Mouse (Mus musculus) activated CD4-positive, CD25-positive, alpha-beta regulatory T cell, adult 4 months (primary cell): ENCODE data around the gene Zdhhc1. TPM values are rescaled to one million over a fixed set of nuclear protein-coding genes. Genes with fewer than 3 reads are reported as not detected.
A peak's percentile ranks its signal among the peaks of the same experiment; 100 is the strongest.

Source experiments
- ATAC-seq: one replicate; pipeline ENCODE4 v1.8.0; 2017
- polyA plus RNA-seq, 2 experiments: library from polyadenylated mRNA; unstranded; fragments of 100-300 nt; shearing (Covaris generic); gene quantifications; one replicate each; pipeline ENCODE4 v1.2.1; 2017

The Zdhhc1 gene
- polyA plus RNA-seq, result under 1 TPM; 0.43 to 0.62 TPM

- peak; percentile 66 for ATAC-seq
These were observed at the start of gene Zdhhc1 for GRCm38 (mm10) chr8:105496439-105497180. Zdhhc1 (minus strand) TSS chr8:105496902.

DNA sequence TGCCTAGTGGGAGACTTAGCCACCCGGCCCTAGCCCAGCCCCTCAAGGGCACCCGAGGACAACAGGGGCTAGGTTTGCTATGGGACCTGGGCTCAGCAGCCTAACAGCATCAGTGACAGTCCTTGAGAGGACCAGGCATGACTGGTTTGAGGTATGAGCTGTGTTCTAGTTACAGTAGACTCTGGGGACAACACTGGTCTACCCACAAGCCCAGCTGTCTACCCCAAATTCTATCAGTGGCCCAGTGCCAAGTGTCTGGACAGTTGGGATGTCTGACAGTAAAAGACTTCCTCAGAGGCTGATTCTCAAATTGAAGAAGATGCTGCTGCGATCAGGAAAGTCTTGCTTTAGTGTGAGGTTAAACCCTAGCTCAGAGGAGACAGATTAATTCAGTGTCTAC, 48.5 kb upstream of the Zdhhc1 start:
- ATAC-seq, result no peak

- ATAC-seq, result no peak
These were observed 48.0 kb upstream of the Zdhhc1 start for GRCm38 (mm10) chr8:105544544-105545205.

- no peak for ATAC-seq
These were observed 47.0 kb upstream of the Zdhhc1 start for GRCm38 (mm10) chr8:105543703-105544102.

GRCm38 (mm10) chr8:105542808-105543207, 46.1 kb upstream of the Zdhhc1 start:
- ATAC-seq, result no peak

- no peak for ATAC-seq
These were observed 45.4 kb upstream of the Zdhhc1 start for GRCm38 (mm10) chr8:105542032-105542656.

DNA sequence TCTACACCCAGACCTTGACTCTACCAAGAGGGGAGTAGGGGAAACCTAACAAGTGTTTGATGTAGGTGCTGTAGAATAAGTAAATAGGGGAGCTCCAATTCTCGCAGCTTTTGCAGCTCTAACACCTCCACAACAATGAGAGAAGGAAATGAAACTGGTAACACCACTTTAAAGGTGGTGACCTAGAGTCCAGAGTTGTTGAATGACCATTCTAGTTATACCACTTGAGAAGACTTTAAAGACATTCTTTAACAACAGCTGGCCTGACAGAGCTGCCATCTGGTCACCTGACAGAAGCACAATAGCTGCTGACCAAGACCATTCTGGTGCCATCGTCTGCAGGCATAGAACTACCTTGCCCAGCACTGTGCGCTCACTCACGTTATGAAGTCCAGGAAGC, 42.2 kb upstream of the Zdhhc1 start:
- no peak for ATAC-seq

DNA sequence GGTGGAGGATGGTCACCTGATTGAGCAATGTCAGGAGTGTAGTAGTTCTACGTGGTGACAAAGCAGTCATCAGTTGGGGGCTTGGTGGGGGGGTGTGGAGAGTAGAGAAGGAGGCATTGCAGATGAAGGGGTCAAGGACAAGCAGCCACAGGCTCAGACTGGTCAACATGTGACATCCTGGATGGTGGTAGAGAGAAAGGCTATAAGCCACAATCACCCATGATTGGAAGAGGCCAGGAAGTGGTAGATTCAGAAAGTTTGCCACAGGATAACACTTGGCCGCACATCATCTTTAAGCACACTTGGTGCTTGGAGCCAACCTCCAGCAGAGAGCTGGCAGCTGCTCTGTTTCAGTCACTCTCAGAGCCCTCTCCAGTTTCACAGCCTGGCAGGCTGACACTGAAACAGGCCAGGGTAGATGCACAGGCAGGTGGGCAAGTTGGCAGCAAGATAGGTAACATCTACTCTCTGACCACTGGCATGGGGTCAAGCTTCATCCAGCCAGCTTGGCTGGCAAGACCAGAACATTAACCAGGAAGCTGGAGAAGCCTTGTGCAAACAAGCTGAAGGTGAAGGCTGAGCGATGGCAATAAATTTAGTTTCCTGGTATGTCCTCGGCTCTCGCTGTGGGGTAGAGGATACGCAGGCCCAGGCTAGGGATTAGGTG, 40.4 kb upstream of the Zdhhc1 start:
- ATAC-seq, result no peak

DNA sequence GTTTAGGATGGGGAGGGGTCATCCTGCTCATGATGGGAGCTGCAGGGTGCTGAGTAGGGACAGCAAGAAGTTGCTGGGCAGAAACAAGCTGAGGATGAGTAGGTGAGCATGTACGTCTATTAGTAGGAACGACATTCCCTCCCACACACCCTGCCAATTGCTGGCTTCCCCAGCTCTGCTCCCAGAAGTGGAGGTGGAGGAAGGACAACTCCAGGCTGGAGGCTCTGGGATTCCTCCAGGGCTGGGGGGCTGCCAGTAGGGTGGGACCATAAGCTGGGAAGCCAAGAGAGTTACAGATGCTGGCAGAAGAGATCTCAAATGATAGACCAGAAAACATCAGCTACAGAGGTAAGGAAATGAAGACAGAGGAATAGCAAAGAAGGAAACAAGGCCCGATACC, 39.8 kb upstream of the Zdhhc1 start:
- no peak for ATAC-seq

DNA sequence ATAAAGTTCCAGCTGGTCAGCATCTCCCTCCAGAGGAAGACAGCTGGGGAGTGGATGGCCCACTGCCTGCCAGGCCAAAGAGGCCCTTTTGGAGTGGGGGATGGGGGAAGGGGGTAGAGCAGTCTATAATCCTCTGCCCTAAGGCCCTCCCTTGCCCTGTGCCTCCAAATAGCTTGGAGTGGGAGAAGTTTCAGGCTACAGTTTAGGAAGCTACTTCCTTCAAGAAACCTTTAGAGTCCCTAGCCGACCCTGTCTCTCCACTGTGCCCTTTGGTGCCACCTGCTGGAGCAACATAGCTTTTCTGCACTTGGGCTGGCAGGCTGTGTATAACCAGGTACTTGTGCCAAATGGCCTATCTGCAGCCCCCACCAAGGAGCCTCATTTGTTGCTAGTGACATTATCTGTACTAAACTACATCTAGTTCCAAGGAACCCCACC, 37.2 kb upstream of the Zdhhc1 start:
- no peak for ATAC-seq

DNA sequence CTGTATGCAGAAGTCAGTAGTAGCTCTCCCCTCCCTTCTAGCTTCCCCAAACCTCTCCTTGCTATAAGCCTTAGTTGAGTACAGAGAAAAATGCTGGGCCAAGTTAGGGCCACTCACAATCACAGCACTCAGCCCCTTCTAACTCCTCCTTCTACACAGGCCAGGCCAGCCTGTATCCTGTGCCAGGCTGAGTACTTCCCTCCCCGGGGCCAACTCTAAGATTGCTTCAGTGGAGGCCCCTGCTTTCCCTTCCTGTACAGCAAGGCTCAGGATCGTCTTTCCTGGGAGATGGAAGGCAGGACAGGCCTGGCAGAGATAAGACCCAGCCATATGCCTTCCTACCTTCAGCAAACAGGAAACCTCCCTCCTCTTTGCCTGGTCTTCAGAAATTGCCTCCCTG, 36.7 kb upstream of the Zdhhc1 start:
- ATAC-seq, result no peak

DNA sequence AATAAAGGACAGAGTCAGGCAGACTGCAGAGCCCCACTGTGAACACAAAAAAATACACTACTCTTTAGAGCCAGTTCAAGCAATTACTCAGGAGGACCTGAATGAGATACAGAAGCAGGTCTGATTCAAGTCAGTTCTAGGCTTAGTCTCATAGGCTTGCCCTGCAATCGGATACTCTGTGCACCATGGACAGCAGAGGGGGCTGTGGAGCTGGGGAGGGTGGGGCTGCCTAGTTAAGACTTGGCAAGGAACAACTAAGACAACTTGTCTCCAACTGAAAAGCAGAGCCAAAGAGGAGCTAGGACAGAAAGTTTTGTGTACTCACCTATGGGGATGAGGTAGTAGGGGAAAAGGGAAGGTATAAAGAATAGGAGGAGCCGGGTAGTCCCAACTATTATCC, 35.1 kb upstream of the Zdhhc1 start:
- ATAC-seq, result no peak

DNA sequence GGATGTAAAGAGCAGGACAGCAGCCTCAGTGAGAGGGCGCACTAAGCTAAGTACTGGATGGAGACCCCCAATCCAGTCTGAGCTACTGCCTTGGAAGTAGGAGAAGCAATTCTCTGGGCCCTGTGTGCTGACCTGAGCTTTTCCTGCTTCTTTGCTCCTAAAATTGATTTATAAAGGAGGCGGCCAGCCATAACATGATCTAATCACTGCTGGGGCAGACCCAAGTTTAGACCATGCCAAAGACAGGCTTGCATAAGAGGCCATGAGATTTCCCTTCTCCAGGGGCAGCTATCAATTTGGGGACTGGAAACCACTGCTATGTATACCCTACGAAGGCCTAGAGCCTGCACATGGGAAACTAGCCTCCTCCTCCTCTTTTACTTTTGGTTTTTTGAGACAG, 32.6 kb upstream of the Zdhhc1 start:
- ATAC-seq, result no peak

DNA sequence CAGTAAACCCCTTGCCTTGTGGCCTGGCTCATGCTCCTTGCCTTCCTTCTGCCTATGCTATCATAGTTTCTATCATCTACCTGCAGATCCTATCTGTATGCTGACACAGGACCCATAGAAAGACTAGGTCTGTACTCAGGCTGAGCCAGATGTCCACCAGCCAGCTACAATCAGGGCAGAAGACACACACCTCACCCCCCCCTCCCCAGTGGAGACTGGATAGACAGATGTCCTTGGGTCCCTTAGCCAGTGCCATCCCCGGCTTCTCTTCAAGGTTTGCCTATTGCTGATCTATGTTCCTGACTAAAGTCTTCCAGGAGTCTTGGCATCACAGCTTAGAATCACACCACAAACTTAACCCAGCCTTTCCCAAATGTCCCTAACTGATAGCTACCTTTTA, 31.5 kb upstream of the Zdhhc1 start:
- no peak for ATAC-seq

DNA sequence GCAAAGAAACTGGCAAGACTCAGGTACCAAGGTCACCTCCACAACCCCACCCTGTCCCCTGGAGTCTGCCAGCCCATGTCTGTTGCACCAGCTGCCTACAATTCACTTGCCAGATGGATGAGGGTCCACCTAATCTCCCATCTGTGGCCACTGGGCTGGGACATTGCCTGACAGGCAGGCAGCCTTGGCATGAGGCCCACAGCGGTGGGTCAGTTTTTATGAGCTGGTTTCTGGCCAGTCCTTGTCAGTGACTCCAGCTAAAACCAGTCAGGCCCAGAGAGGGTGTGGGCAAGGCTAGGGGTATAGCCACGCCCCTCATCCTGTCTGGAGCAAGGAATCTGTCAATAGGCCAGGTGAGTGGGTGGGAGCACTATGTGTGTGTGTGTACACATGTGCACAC, 30.4 kb upstream of the Zdhhc1 start:
- no peak for ATAC-seq

- ATAC-seq, result no peak
These were observed 26.2 kb upstream of the Zdhhc1 start for GRCm38 (mm10) chr8:105522890-105523289.

GRCm38 (mm10) chr8:105521995-105522769, 25.5 kb upstream of the Zdhhc1 start:
- no peak for ATAC-seq

- no peak for ATAC-seq
These were observed 24.4 kb upstream of the Zdhhc1 start for GRCm38 (mm10) chr8:105521061-105521460.

DNA sequence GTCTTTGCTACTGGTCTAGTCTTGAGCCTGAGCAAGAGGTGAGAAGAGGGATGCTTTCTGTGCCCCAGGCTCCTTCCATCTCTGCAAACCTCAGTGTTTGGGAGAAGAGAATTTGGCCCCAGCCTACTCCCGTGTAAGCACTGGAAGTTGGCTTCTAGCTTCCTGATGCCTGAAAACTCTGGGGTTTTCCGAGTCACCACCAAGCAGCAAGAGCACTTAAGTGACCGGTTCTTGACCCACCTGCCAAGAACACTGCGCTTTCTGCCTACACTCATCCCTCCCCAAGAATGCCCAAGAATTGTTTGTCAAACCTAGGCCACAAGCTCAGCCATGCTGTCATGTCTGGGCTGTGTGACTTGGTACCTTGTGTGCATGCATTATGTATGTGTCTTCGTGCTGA, 23.8 kb upstream of the Zdhhc1 start:
- ATAC-seq, result no peak

DNA sequence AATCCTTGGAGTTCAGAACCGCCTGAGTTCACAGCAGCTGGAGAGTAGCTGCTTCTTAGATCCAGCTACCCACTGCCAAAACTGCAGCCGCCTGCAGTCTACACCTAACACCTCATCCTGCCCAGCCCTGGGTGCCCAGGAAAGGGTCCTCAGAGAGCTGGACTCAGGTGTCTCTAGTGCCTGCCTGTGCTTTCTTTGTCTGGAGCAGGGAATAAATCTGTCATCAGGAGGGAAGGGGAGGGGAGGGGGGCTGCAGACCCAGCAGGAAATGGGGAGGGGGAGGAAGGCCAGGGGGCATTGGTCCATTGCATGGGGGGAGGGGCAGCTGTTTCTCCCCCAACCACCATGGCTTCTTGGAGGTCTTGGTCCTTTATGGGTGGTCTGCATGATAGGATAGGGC, 22.9 kb upstream of the Zdhhc1 start:
- ATAC-seq, result no peak

- ATAC-seq, result peak; percentile 79
These were observed 22.0 kb upstream of the Zdhhc1 start, which contains the start of gene Hsd11b2 for GRCm38 (mm10) chr8:105518436-105519313. Hsd11b2 (plus strand) TSS chr8:105518755.
